Mouse (Mus musculus) heart, postnatal 14 days (tissue): ENCODE data around the gene 2210011C24Rik. TPM values are rescaled to one million over a fixed set of nuclear protein-coding genes. Genes with fewer than 3 reads are reported as not detected.
"Not testable (repeated sequence)": the region's sequence is repeated elsewhere in the genome, so short reads cannot be mapped to it uniquely, and the experiment has no call there.

Source experiments
- DNase-seq, 2 experiments: peaks; one replicate each; pipeline ENCODE4 v3.0.0; 2021 to 2022
- intact Hi-C: fragments of 180-260 bp; cut with DNase I; formaldehyde crosslinking; loops from one replicate; pipeline ENCODE4 v1.15.1; 2025
- total RNA-seq, 2 experiments: library from RNA; stranded (reverse); gene quantifications; 2 replicates each; pipeline ENCODE4 v1.2.3; 2021

Gene 2210011C24Rik
- total RNA-seq, 2 experiments from 2014 or later = 1.8 to 2.3 TPM

GRCm38 (mm10) chr8:83997511-83998141 is 14.3 kb downstream of the 2210011C24Rik start, which contains the start of gene Samd1:
TSS of gene Samd1 (plus strand) at chr8:83997672.
- intact Hi-C loops = loop anchor here (2.0 kb wide), 1 partner anchor 23 kb away; no protein-coding TSS in a partner anchor

GRCm38 (mm10) chr8:83996567-83997505 is 15.1 kb downstream of the 2210011C24Rik start:
- DNase-seq = peak; percentile 88 to 93
- intact Hi-C loops = loop anchor here (2.0 kb wide), 1 partner anchor 22 kb away; no protein-coding TSS in a partner anchor

More at GRCm38 (mm10) chr8:83997511-83998141, 14.3 kb downstream of the 2210011C24Rik start, which contains the start of gene Samd1:
- peak; percentile 66 to 67 for DNase-seq

GRCm38 (mm10) chr8:83995973-83996372 is 16.0 kb downstream of the 2210011C24Rik start:
- peak in 1 of 2 experiments; percentile 13 for DNase-seq
- intact Hi-C loops = loop anchor here (2.0 kb wide), 1 partner anchor 21 kb away; no protein-coding TSS in a partner anchor

- intact Hi-C loops = no loop called here
- no peak for DNase-seq
Measured at GRCm38 (mm10) chr8:83994030-83994429, 17.9 kb downstream of the 2210011C24Rik start.

- intact Hi-C loops = no loop called here
- no peak for DNase-seq
Measured at GRCm38 (mm10) chr8:83992488-83992887, 19.5 kb downstream of the 2210011C24Rik start.

- no peak for DNase-seq
- intact Hi-C loops = no loop called here
Measured at GRCm38 (mm10) chr8:83990170-83990569, 21.8 kb downstream of the 2210011C24Rik start.

- DNase-seq = no peak
- intact Hi-C loops = no loop called here
Measured at GRCm38 (mm10) chr8:83989243-83989642, 22.7 kb downstream of the 2210011C24Rik start.

- intact Hi-C loops, DNase-seq: not testable (repeated sequence)
Measured at GRCm38 (mm10) chr8:83983222-83983621, 28.7 kb downstream of the 2210011C24Rik start.

GRCm38 (mm10) chr8:83982449-83982848 is 29.5 kb downstream of the 2210011C24Rik start:
- no peak for DNase-seq
- intact Hi-C loops = no loop called here

GRCm38 (mm10) chr8:83981533-83981932 is 30.4 kb downstream of the 2210011C24Rik start:
- intact Hi-C loops = no loop called here
- DNase-seq = no peak

- peak; percentile 79 to 87 for DNase-seq
- intact Hi-C loops = no loop called here
Measured at GRCm38 (mm10) chr8:83980845-83981244, 31.1 kb downstream of the 2210011C24Rik start.

- intact Hi-C loops = no loop called here
- peak; percentile 56 to 70 for DNase-seq
Measured at GRCm38 (mm10) chr8:83980250-83980649, 31.7 kb downstream of the 2210011C24Rik start.

GRCm38 (mm10) chr8:83978200-83978599 is 33.8 kb downstream of the 2210011C24Rik start:
- intact Hi-C loops = no loop called here
- no peak for DNase-seq

- intact Hi-C loops = no loop called here
- peak in 1 of 2 experiments; percentile 23 for DNase-seq
Measured at GRCm38 (mm10) chr8:83977646-83978045, 34.3 kb downstream of the 2210011C24Rik start.

- intact Hi-C loops = no loop called here
- DNase-seq = peak in 1 of 2 experiments; percentile 15
Measured at GRCm38 (mm10) chr8:83976779-83977350, 35.1 kb downstream of the 2210011C24Rik start.

- intact Hi-C loops = no loop called here
- peak in 1 of 2 experiments; percentile 19 for DNase-seq
Measured at GRCm38 (mm10) chr8:83976101-83976630, 35.8 kb downstream of the 2210011C24Rik start.

GRCm38 (mm10) chr8:83974521-83974920 is 37.5 kb downstream of the 2210011C24Rik start:
- intact Hi-C loops = loop anchor here (2.0 kb wide), 1 partner anchor 22 kb away; the partner anchor contains the start of gene Samd1
- DNase-seq = no peak

- intact Hi-C loops = loop anchor here (2.0 kb wide), 1 partner anchor 23 kb away; the partner anchor contains the start of gene Samd1
- no peak for DNase-seq
Measured at GRCm38 (mm10) chr8:83973161-83974031, 38.6 kb downstream of the 2210011C24Rik start.
